Mouse (Mus musculus) intestine, embryonic 15.5 days (tissue): ENCODE measurements around the gene Aspscr1. TPM values are rescaled to one million over a fixed set of nuclear protein-coding genes. Genes with fewer than 3 reads are reported as not detected.

ENCODE experiments used
- ATAC-seq: fragments of 200-750 bp; cut with Nextera tagmentation; 2 replicates; pipeline ENCODE4 v1.8.0; 2017; ENCODE audit warnings: moderate TSS enrichment, moderate library complexity
- H3K27ac ChIP-seq: fragments of 300-500 bp; sonication (generic); 2 replicates; pipeline ENCODE4 v1.5.1; 2015; ENCODE audit warnings: mild to moderate bottlenecking, inconsistent platforms
- H3K27me3 ChIP-seq: fragments of 300-500 bp; sonication (generic); replicated peaks from 2 replicates; pipeline ENCODE4 v1.6.1; 2015; ENCODE audit warnings: inconsistent platforms
- H3K36me3 ChIP-seq: fragments of 300-500 bp; sonication (generic); 2 replicates; pipeline ENCODE4 v1.6.1; 2015; ENCODE audit warnings: inconsistent platforms
- H3K4me1 ChIP-seq: fragments of 300-500 bp; sonication (generic); replicated peaks from 2 replicates; pipeline ENCODE4 v1.6.1; 2015; ENCODE audit warnings: inconsistent platforms
- H3K4me2 ChIP-seq: fragments of 300-500 bp; sonication (generic); replicated peaks from 2 replicates; pipeline ENCODE4 v1.6.1; 2015; ENCODE audit warnings: mild to moderate bottlenecking, inconsistent platforms
- H3K4me3 ChIP-seq: fragments of 300-500 bp; sonication (generic); replicated peaks from 2 replicates; pipeline ENCODE4 v1.5.1; 2015; ENCODE audit warnings: inconsistent platforms
- H3K9ac ChIP-seq: fragments of 300-500 bp; sonication (generic); 2 replicates; pipeline ENCODE4 v1.6.1; 2015; ENCODE audit warnings: inconsistent platforms
- H3K9me3 ChIP-seq: fragments of 300-500 bp; sonication (generic); 2 replicates; pipeline ENCODE4 v1.6.1; 2016; ENCODE audit warnings: inconsistent platforms
- WGBS: fragments of 180-500 bp; shearing (Covaris S2); methylation state at CpG from one replicate; pipeline ENCODE4 v1.1.7; 2015; 5-methylcytosine and 5-hydroxymethylcytosine counted together
- polyA plus RNA-seq: library from polyadenylated mRNA; unstranded; fragments of >200 nt; fragmentation: Nextera tagmentation; extraction: Ambion mirVana; gene quantifications from 2 replicates; pipeline ENCODE4 v1.2.1, GENCODE M21; 2015

The Aspscr1 gene
- polyA plus RNA-seq, 1 experiment from 2014 or later, result 96.0 TPM

DNA sequence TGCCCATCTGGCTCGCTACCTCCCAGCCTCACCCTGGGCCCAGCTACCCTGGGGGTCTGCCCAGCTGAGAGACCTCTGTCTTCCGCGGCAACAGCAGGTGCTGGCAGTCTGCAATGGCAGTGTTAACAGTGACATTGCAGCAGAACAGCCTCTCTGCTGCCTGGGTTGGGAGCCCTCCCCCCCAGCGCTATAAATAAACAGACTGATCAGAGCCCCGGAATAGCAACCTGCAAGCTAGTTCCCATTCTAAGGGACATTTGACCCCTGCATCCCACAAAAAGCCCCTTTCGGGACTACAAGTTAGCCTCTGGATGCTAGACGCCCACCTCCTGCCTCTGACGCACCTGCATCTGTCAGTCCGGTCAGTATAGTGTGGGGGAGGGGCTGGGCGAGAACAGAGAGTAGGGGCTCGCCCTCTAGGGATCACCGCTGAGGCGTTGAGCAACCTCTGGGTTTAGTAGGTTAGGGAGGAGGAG, 24.7 kb upstream of the Aspscr1 start, which contains the start of gene Myadml2:
TSS of gene Myadml2 (minus strand) at position 158 of the 476 bp plus-strand sequence.
- no peaks in the 10 kb centered on the region for H3K36me3 ChIP-seq
- H3K4me1 ChIP-seq, result peaks cover 9% of the 10 kb centered on the region
- ATAC-seq, result no peak
- H3K9me3 ChIP-seq, result no peaks in the 10 kb centered on the region
- peak within 1 kb of the TSS; percentile 7; the same call in 1 of the 2 replicates for H3K4me3 ChIP-seq
- H3K9ac ChIP-seq, result peak within 1 kb of the TSS; percentile 39
- H3K27me3 ChIP-seq, result peaks cover 13% of the 10 kb centered on the region; the same call in 1 of the 2 replicates
- 4% methylated on average over 13 of the region's 13 CpGs for WGBS
- no peak within 1 kb of the TSS for H3K27ac ChIP-seq
- peak within 1 kb of the TSS; percentile 52 for H3K4me2 ChIP-seq

GRCm38 (mm10) chr11:120651872-120652271, 20.9 kb upstream of the Aspscr1 start:
- 70% methylated on average over 3 of the region's 3 CpGs for WGBS
- Histone ChIP-seq H3K9me3 (no peaks in the 10 kb centered on the region), H3K27ac (no peak overlapping the region), H3K4me3 (no peak overlapping the region), H3K36me3 (no peaks in the 10 kb centered on the region), H3K4me1 (peaks cover 7% of the 10 kb centered on the region), H3K27me3 (peaks cover 21% of the 10 kb centered on the region; the same call in 1 of the 2 replicates), H3K9ac (no peak overlapping the region), H3K4me2 (no peak overlapping the region)
- no peak for ATAC-seq

DNA sequence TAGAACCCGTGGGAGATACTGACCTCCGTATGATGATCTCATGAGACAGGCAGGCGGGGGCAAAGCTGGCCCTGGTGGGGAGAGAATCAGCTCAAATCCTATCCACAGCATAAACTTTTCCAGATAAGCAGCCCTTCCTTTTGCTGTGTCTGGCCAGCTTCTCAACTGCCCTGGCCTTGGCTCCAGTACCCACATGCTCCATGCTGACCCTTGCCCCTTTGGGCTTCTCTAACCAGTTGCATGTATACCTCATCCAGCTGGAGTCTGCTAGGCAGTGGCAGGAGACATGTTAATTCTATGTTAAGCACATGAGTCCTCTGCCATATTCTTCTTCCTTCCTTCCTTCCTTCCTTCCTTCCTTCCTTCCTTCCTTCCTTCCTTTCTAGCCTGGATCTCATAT, 18.0 kb upstream of the Aspscr1 start:
- Histone ChIP-seq H3K9ac (no peak overlapping the region), H3K27ac (no peak overlapping the region), H3K4me3 (no peak overlapping the region), H3K27me3 (peaks cover 36% of the 10 kb centered on the region), H3K4me1 (peaks cover 3% of the 10 kb centered on the region; the same call in 1 of the 2 replicates), H3K36me3 (no peaks in the 10 kb centered on the region), H3K9me3 (no peaks in the 10 kb centered on the region), H3K4me2 (no peak overlapping the region)
- ATAC-seq, result no peak
- WGBS, result 71% methylated on average over 3 of the region's 3 CpGs

DNA sequence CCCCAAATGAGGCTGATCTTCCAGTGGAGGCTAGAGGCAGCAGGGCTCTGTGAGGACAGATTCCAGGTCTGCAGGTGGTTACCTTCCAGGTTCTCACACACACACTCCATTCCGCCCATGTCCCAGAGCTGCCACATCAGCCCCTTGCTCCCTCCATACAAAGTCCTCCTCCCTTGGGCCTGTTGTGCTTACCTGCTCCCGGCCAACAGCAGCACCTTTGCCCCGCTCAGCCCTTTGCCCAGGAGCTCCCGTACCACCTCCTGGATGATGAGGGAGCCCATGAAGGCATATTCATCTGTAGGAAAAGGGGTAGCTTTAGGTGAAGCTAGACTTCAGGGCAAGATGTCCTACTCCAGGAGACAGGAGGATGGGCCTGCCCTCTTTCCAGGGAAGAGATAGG, 15.5 kb upstream of the Aspscr1 start:
- H3K36me3 ChIP-seq, result no peaks in the 10 kb centered on the region
- H3K27ac ChIP-seq, result no peak overlapping the region
- no peak overlapping the region for H3K4me3 ChIP-seq
- no peak overlapping the region for H3K9ac ChIP-seq
- no peak for ATAC-seq
- 82% methylated on average over 4 of the region's 4 CpGs for WGBS
- H3K27me3 ChIP-seq, result peaks cover 61% of the 10 kb centered on the region
- no peaks in the 10 kb centered on the region for H3K9me3 ChIP-seq
- H3K4me2 ChIP-seq, result no peak overlapping the region
- peaks cover 20% of the 10 kb centered on the region for H3K4me1 ChIP-seq

DNA sequence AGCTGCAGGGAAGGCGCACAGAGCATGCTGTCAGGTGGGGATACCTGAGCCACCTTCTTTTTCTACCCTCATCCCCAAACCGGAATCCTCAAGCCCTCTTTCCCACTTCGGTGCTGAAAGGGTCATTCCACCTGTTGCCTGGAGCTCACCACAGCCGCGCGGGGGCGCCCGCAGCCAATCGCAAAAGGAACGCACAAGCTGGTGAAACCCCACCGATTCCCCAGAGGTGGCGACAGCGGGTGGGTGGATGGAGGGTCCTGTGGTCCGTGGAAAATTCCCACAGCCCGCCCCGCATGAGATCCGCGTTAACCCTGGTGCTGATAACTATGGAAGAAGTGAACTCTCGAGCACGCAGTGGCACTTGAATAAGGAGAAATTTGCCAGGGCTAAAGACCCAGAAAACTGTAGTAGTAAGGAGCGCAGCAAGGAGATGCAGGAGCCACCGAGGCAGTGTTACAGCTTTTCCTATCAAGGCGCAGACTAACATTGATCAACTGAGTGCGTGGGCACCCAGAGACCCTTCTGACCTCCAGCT, 13.8 kb upstream of the Aspscr1 start:
- no peak for ATAC-seq
- Histone ChIP-seq H3K4me2 (peak overlapping the region; percentile 91), H3K4me3 (no peak overlapping the region), H3K27ac (no peak overlapping the region), H3K9me3 (no peaks in the 10 kb centered on the region), H3K36me3 (no peaks in the 10 kb centered on the region), H3K4me1 (peaks cover 20% of the 10 kb centered on the region), H3K27me3 (peaks cover 76% of the 10 kb centered on the region), H3K9ac (no peak overlapping the region)
- WGBS, result 4% methylated on average over 24 of the region's 24 CpGs

DNA sequence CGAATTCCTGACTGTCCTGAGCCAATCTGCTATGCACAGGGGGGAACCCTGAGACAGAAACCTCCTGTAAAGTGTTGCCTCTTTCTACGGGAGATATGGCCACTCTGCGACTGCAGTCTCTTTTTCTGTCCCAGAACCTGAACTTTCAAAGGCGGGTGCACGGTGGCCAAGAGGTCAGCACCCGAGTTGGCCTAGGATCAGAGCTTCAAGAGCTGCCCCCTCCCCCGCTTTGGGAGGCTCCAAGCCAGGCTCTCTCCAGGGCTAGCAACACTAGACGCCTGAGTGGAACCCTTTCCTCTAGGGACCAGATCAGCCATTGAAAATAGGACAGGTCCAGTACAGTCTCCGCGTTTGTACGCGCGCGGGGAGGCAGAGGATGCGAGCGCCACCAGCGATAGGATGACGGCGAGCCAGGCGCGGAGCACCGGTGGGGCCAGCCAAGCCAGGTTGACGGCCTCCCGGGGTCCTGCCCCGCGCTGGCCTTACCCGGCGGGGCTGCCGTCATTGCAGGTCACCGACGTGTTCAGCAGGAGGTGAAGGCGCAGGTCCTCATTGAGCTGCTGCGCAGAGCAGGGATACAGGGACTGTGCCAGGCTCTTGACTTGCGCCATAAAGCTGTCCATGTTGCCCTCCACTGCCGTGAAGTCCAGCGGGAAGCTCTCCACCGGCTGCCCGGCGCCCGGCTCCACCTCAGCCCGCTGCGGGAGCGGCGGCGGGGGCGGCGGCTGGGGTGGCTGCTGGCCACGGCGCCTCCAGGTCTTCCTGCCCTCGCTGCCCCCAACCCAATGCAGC, 13.1 kb upstream of the Aspscr1 start:
- H3K4me1 ChIP-seq, result peaks cover 20% of the 10 kb centered on the region
- peak overlapping the region; percentile 91 for H3K4me2 ChIP-seq
- 0 out of 2 replicates have a peak overlapping the region, but pooled peaks have one; percentile 41 for H3K9ac ChIP-seq
- peaks cover 73% of the 10 kb centered on the region for H3K27me3 ChIP-seq
- H3K27ac ChIP-seq, result no peak overlapping the region
- WGBS, result 2% methylated on average over 50 of the region's 50 CpGs
- H3K4me3 ChIP-seq, result peak overlapping the region; percentile 44
- H3K9me3 ChIP-seq, result no peaks in the 10 kb centered on the region
- H3K36me3 ChIP-seq, result no peaks in the 10 kb centered on the region
- ATAC-seq, result peak; percentile 24; the same call in 1 of the 2 replicates

- H3K9me3 ChIP-seq, result no peaks in the 10 kb centered on the region
- no peak overlapping the region for H3K27ac ChIP-seq
- ATAC-seq, result peak; percentile 71
- peak overlapping the region; percentile 44 for H3K4me3 ChIP-seq
- H3K4me1 ChIP-seq, result peaks cover 20% of the 10 kb centered on the region
- WGBS, result 1% methylated on average over 83 of the region's 95 CpGs
- H3K27me3 ChIP-seq, result peaks cover 75% of the 10 kb centered on the region
- peak overlapping the region; percentile 91 for H3K4me2 ChIP-seq
- peak overlapping the region; percentile 41 for H3K9ac ChIP-seq
- H3K36me3 ChIP-seq, result no peaks in the 10 kb centered on the region
Measured at GRCm38 (mm10) chr11:120660301-120661075, 12.3 kb upstream of the Aspscr1 start.

DNA sequence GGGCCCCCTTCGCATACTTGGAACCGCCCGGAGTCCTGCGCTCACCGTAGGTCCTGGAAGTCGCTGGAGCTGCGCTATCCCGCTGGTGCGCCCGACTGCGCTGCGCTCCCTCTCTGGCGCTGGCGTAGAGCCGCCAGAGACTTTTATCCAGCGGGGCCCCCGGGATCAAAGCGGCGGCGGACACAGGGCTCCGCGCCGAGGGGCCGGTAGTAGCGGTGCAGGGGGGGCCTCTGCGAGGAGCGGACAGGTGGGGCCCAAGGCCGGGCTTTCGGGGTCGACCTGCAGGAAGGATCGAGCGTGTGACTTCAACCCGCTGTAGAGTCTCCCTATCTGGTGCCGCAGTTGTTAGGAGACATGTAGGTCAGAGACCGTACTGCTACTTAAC, 11.7 kb upstream of the Aspscr1 start, which contains the start of gene Notum:
TSS of gene Notum (minus strand) at position 100 of the 385 bp plus-strand sequence.
- no peaks in the 10 kb centered on the region for H3K36me3 ChIP-seq
- peaks cover 20% of the 10 kb centered on the region for H3K4me1 ChIP-seq
- no peak within 1 kb of the TSS for H3K27ac ChIP-seq
- peaks cover 75% of the 10 kb centered on the region for H3K27me3 ChIP-seq
- peak within 1 kb of the TSS; percentile 41 for H3K9ac ChIP-seq
- ATAC-seq, result peak; percentile 23
- peak within 1 kb of the TSS; percentile 44 for H3K4me3 ChIP-seq
- no peaks in the 10 kb centered on the region for H3K9me3 ChIP-seq
- peak within 1 kb of the TSS; percentile 91 for H3K4me2 ChIP-seq
- under 1% methylated on average over 35 of the region's 35 CpGs for WGBS

- no peaks in the 10 kb centered on the region for H3K36me3 ChIP-seq
- H3K4me1 ChIP-seq, result peaks cover 25% of the 10 kb centered on the region
- H3K4me3 ChIP-seq, result no peak overlapping the region
- peaks cover 65% of the 10 kb centered on the region for H3K27me3 ChIP-seq
- WGBS, result 70% methylated on average over 6 of the region's 6 CpGs
- H3K27ac ChIP-seq, result no peak overlapping the region
- no peak overlapping the region for H3K4me2 ChIP-seq
- H3K9me3 ChIP-seq, result no peaks in the 10 kb centered on the region
- ATAC-seq, result no peak
- H3K9ac ChIP-seq, result no peak overlapping the region
Measured at GRCm38 (mm10) chr11:120662759-120663158, 10.0 kb upstream of the Aspscr1 start.

DNA sequence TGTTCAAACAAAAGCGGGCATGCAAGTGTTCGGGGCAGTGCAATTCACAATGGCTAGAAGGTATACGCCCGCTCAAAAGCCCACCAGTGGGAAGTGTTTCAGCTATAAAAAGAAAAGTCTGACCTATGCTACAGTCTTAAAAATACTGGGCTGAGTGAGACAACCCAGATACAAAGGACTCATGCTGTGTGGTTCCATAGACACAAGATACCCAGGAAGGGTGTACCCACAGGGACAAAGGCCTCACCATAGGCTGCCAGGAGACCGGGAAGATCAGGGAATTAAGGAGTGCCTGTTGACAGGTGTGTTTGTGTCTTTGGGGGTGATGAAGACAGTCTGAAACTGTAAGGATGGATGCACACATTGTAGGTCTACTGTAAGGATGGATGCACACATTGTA, 9.1 kb upstream of the Aspscr1 start:
- Histone ChIP-seq H3K4me2 (no peak overlapping the region), H3K9ac (no peak overlapping the region), H3K27me3 (peaks cover 56% of the 10 kb centered on the region), H3K27ac (no peak overlapping the region), H3K4me1 (peaks cover 25% of the 10 kb centered on the region), H3K9me3 (no peaks in the 10 kb centered on the region), H3K36me3 (no peaks in the 10 kb centered on the region), H3K4me3 (no peak overlapping the region)
- no peak for ATAC-seq
- WGBS, result 83% methylated on average over 5 of the region's 5 CpGs

DNA sequence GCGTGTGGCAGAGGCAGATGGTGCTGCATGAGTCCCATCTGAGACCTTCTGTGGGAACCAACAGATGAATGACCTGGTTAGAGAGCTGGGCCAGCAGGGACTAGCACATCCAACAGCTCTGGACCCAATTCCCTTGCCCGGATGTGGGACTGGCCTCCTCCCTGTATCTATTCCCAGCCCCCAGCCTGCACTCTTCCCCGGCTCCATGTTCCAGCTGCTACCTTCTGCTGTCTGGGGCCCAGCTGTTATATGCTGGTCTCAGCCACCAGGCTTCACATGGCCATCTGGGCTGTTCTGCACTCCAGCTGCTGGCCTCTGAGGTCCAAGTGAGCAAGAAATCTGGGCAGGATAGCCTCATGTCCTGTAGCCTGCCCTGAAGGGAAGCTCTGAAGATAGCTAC, 7.4 kb upstream of the Aspscr1 start:
- Histone ChIP-seq H3K4me3 (no peak overlapping the region), H3K27ac (no peak overlapping the region), H3K9me3 (no peaks in the 10 kb centered on the region), H3K27me3 (peaks cover 39% of the 10 kb centered on the region), H3K9ac (no peak overlapping the region), H3K36me3 (no peaks in the 10 kb centered on the region), H3K4me1 (peaks cover 15% of the 10 kb centered on the region), H3K4me2 (no peak overlapping the region)
- 76% methylated on average over 3 of the region's 3 CpGs for WGBS
- ATAC-seq, result peak; percentile 34; the same call in 1 of the 2 replicates

GRCm38 (mm10) chr11:120666617-120667016, 6.2 kb upstream of the Aspscr1 start:
- ATAC-seq, result no peak
- H3K4me2 ChIP-seq, result no peak overlapping the region
- no peak overlapping the region for H3K9ac ChIP-seq
- no peaks in the 10 kb centered on the region for H3K36me3 ChIP-seq
- 10% methylated on average over 3 of the region's 3 CpGs for WGBS
- no peak overlapping the region for H3K27ac ChIP-seq
- H3K9me3 ChIP-seq, result no peaks in the 10 kb centered on the region
- H3K4me1 ChIP-seq, result 0 out of 2 replicates have a peak, but pooled peaks cover 4% of the 10 kb centered on the region
- H3K4me3 ChIP-seq, result no peak overlapping the region
- H3K27me3 ChIP-seq, result peaks cover 27% of the 10 kb centered on the region
